Mouse (Mus musculus) midbrain, embryonic 12.5 days (tissue): ENCODE data around the gene Spty2d1. TPM values are rescaled to one million over a fixed set of nuclear protein-coding genes. Genes with fewer than 3 reads are reported as not detected.

Source experiments
- ATAC-seq: fragments of 200-750 bp; cut with Nextera tagmentation; 2 replicates; pipeline ENCODE4 v1.8.0; 2017; ENCODE audit warnings: low read depth, moderate TSS enrichment, moderate library complexity; ENCODE audit not compliant: low FRiP score
- H3K27ac ChIP-seq: fragments of 300-500 bp; sonication (generic); replicated peaks from 2 replicates; pipeline ENCODE4 v1.5.1; 2016; ENCODE audit warnings: mild to moderate bottlenecking
- H3K27me3 ChIP-seq: fragments of 300-500 bp; sonication (generic); 2 replicates; pipeline ENCODE4 v1.6.1; 2016; ENCODE audit warnings: mild to moderate bottlenecking
- H3K36me3 ChIP-seq: fragments of 300-500 bp; sonication (generic); 2 replicates; pipeline ENCODE4 v1.6.1; 2016
- H3K4me1 ChIP-seq: fragments of 300-500 bp; sonication (generic); 2 replicates; pipeline ENCODE4 v1.6.1; 2016
- H3K4me2 ChIP-seq: fragments of 300-500 bp; sonication (generic); replicated peaks from 2 replicates; pipeline ENCODE4 v1.6.1; 2016; ENCODE audit warnings: mild to moderate bottlenecking, moderate library complexity
- H3K4me3 ChIP-seq: fragments of 300-500 bp; sonication (generic); 2 replicates; pipeline ENCODE4 v1.5.1; 2016; ENCODE audit warnings: mild to moderate bottlenecking
- H3K9ac ChIP-seq: fragments of 300-500 bp; sonication (generic); replicated peaks from 2 replicates; pipeline ENCODE4 v1.6.1; 2016; ENCODE audit warnings: mild to moderate bottlenecking, moderate library complexity
- H3K9me3 ChIP-seq: fragments of 300-500 bp; sonication (generic); 2 replicates; pipeline ENCODE4 v1.6.1; 2016; ENCODE audit warnings: mild to moderate bottlenecking
- WGBS: fragments of 180-500 bp; shearing (Covaris S2); methylation state at CpG from one replicate; pipeline ENCODE4 v1.1.7; 2016; 5-methylcytosine and 5-hydroxymethylcytosine counted together
- polyA plus RNA-seq: library from polyadenylated mRNA; unstranded; fragments of >200 nt; fragmentation: Nextera tagmentation; extraction: Ambion mirVana; gene quantifications from 2 replicates; pipeline ENCODE4 v1.2.1, GENCODE M21; 2016

Gene Spty2d1
- polyA plus RNA-seq, 1 experiment from 2014 or later, result 14.0 TPM

GRCm38 (mm10) chr7:47019641-47020040 is 11.4 kb upstream of the Spty2d1 start:
- H3K27ac ChIP-seq, result no peak overlapping the region

GRCm38 (mm10) chr7:47017146-47017545 is 8.9 kb upstream of the Spty2d1 start:
- Histone ChIP-seq H3K9me3 (no peaks in the 10 kb centered on the region), H3K36me3 (no peaks in the 10 kb centered on the region), H3K27ac (no peak overlapping the region), H3K4me2 (no peak overlapping the region), H3K9ac (no peak overlapping the region), H3K4me3 (no peak overlapping the region), H3K4me1 (peaks cover 8% of the 10 kb centered on the region), H3K27me3 (peaks cover 7% of the 10 kb centered on the region; the same call in 1 of the 2 replicates)
- ATAC-seq, result no peak
- 71% methylated on average over 7 of the region's 7 CpGs for WGBS

More at GRCm38 (mm10) chr7:47019641-47020040, 11.4 kb upstream of the Spty2d1 start:
- no peaks in the 10 kb centered on the region for H3K9me3 ChIP-seq
- 67% methylated on average over 5 of the region's 5 CpGs for WGBS
- peaks cover 8% of the 10 kb centered on the region for H3K4me1 ChIP-seq
- no peak overlapping the region for H3K4me3 ChIP-seq
- no peak overlapping the region for H3K4me2 ChIP-seq
- no peaks in the 10 kb centered on the region for H3K36me3 ChIP-seq
- H3K9ac ChIP-seq, result no peak overlapping the region
- H3K27me3 ChIP-seq, result peaks cover 7% of the 10 kb centered on the region; the same call in 1 of the 2 replicates
- ATAC-seq, result no peak

GRCm38 (mm10) chr7:47016602-47017001 is 8.4 kb upstream of the Spty2d1 start:
- no peaks in the 10 kb centered on the region for H3K36me3 ChIP-seq
- peaks cover 7% of the 10 kb centered on the region; the same call in 1 of the 2 replicates for H3K27me3 ChIP-seq
- peaks cover 8% of the 10 kb centered on the region for H3K4me1 ChIP-seq
- no peaks in the 10 kb centered on the region for H3K9me3 ChIP-seq
- ATAC-seq, result no peak
- H3K9ac ChIP-seq, result no peak overlapping the region
- H3K27ac ChIP-seq, result no peak overlapping the region
- no peak overlapping the region for H3K4me3 ChIP-seq
- 87% methylated on average over 3 of the region's 3 CpGs for WGBS
- H3K4me2 ChIP-seq, result no peak overlapping the region

- peak overlapping the region; percentile 17; the same call in 1 of the 2 replicates for H3K4me3 ChIP-seq
- peak overlapping the region; percentile 32 for H3K9ac ChIP-seq
- peaks cover 3% of the 10 kb centered on the region; the same call in 1 of the 2 replicates for H3K27me3 ChIP-seq
- no peaks in the 10 kb centered on the region for H3K36me3 ChIP-seq
- H3K4me1 ChIP-seq, result peaks cover 8% of the 10 kb centered on the region
- H3K4me2 ChIP-seq, result peak overlapping the region; percentile 43
- no peak overlapping the region for H3K27ac ChIP-seq
- ATAC-seq, result peak; percentile 96
- H3K9me3 ChIP-seq, result no peaks in the 10 kb centered on the region
- 10% methylated on average over 6 of the region's 6 CpGs for WGBS
Observed at GRCm38 (mm10) chr7:47015390-47016065, 7.3 kb upstream of the Spty2d1 start.

GRCm38 (mm10) chr7:47014564-47015389 is 6.6 kb upstream of the Spty2d1 start:
- no peak overlapping the region for H3K27ac ChIP-seq
- 53% methylated on average over 10 of the region's 11 CpGs for WGBS
- H3K27me3 ChIP-seq, result no peaks in the 10 kb centered on the region
- H3K9ac ChIP-seq, result no peak overlapping the region
- H3K9me3 ChIP-seq, result no peaks in the 10 kb centered on the region
- H3K36me3 ChIP-seq, result no peaks in the 10 kb centered on the region
- H3K4me2 ChIP-seq, result no peak overlapping the region
- no peak overlapping the region for H3K4me3 ChIP-seq
- peaks cover 12% of the 10 kb centered on the region for H3K4me1 ChIP-seq
- no peak for ATAC-seq

GRCm38 (mm10) chr7:47013131-47013767 is 5.0 kb upstream of the Spty2d1 start:
- H3K36me3 ChIP-seq, result no peaks in the 10 kb centered on the region
- WGBS, result 57% methylated on average over 9 of the region's 9 CpGs
- H3K9me3 ChIP-seq, result no peaks in the 10 kb centered on the region
- no peak overlapping the region for H3K4me2 ChIP-seq
- H3K4me3 ChIP-seq, result no peak overlapping the region
- no peak overlapping the region for H3K27ac ChIP-seq
- no peak for ATAC-seq
- no peak overlapping the region for H3K9ac ChIP-seq
- H3K27me3 ChIP-seq, result no peaks in the 10 kb centered on the region
- H3K4me1 ChIP-seq, result peaks cover 22% of the 10 kb centered on the region

GRCm38 (mm10) chr7:47007818-47008167 is 418 bp downstream of the Spty2d1 start:
- under 1% methylated on average over 25 of the region's 25 CpGs for WGBS

GRCm38 (mm10) chr7:47007109-47007780 is 966 bp downstream of the Spty2d1 start:
- WGBS, result 22% methylated on average over 21 of the region's 21 CpGs
- Histone ChIP-seq H3K9ac (peak overlapping the region; percentile 70), H3K9me3 (no peaks in the 10 kb centered on the region), H3K4me2 (peak overlapping the region; percentile 90), H3K27ac (peak overlapping the region; percentile 81), H3K27me3 (no peaks in the 10 kb centered on the region), H3K36me3 (no peaks in the 10 kb centered on the region), H3K4me1 (peaks cover 40% of the 10 kb centered on the region), H3K4me3 (peak overlapping the region; percentile 75)
- no peak for ATAC-seq

More at GRCm38 (mm10) chr7:47007818-47008167, 418 bp downstream of the Spty2d1 start:
- Histone ChIP-seq H3K9ac (peak overlapping the region; percentile 70), H3K36me3 (no peaks in the 10 kb centered on the region), H3K9me3 (no peaks in the 10 kb centered on the region), H3K4me3 (peak overlapping the region; percentile 75), H3K27me3 (no peaks in the 10 kb centered on the region), H3K4me2 (peak overlapping the region; percentile 90), H3K4me1 (peaks cover 35% of the 10 kb centered on the region), H3K27ac (peak overlapping the region; percentile 81)
- ATAC-seq, result peak; percentile 40; the same call in 1 of the 2 replicates

- H3K4me1 ChIP-seq, result peaks cover 35% of the 10 kb centered on the region
- WGBS, result 21% methylated on average over 3 of the region's 3 CpGs
- no peak overlapping the region for H3K27ac ChIP-seq
- peaks cover 6% of the 10 kb centered on the region for H3K36me3 ChIP-seq
- no peak overlapping the region for H3K9ac ChIP-seq
- H3K4me3 ChIP-seq, result no peak overlapping the region
- no peaks in the 10 kb centered on the region for H3K27me3 ChIP-seq
- H3K9me3 ChIP-seq, result no peaks in the 10 kb centered on the region
- ATAC-seq, result no peak
- H3K4me2 ChIP-seq, result no peak overlapping the region
Observed at GRCm38 (mm10) chr7:47003411-47004115, 4.6 kb downstream of the Spty2d1 start.

GRCm38 (mm10) chr7:47001900-47002275 is 6.3 kb downstream of the Spty2d1 start:
- Histone ChIP-seq H3K4me3 (no peak overlapping the region), H3K27ac (no peak overlapping the region), H3K9me3 (no peaks in the 10 kb centered on the region), H3K27me3 (no peaks in the 10 kb centered on the region), H3K4me2 (no peak overlapping the region), H3K36me3 (peaks cover 23% of the 10 kb centered on the region), H3K9ac (no peak overlapping the region), H3K4me1 (peaks cover 27% of the 10 kb centered on the region)
- no peak for ATAC-seq
- 50% methylated on average over 4 of the region's 4 CpGs for WGBS
